Mouse (Mus musculus): Measurements from ENCODE around the gene Gm20388. TPM values are rescaled to one million over a fixed set of nuclear protein-coding genes. Genes with fewer than 3 reads are reported as not detected.

The Gm20388 gene
- total RNA-seq, 2 experiments from 2014 or later, result 10.7 TPM; not detected in 1

- DNase-seq (ENCODE audit: low spot score in 2 of 2), result no peak
These were observed 4483.3 kb downstream of the Gm20388 start for GRCm38 (mm10) chr8:124393927-124394326.

- DNase-seq (ENCODE audit: low spot score in 2 of 2), result no peak
These were observed 4484.3 kb downstream of the Gm20388 start for GRCm38 (mm10) chr8:124394951-124395350.

Small RNA genes lying within 50 kb of the gene (microRNA-seq; reads per million reads assigned to microRNA genes)
- 0 reads per million in 2 experiments for gene Gm22715
- gene Gm24366, result 0 reads per million in 2 experiments
- 0 reads per million in 2 experiments for gene Gm27530
- gene Mir1967, result 0 reads per million in 2 experiments
- 0 reads per million in 2 experiments for gene Mir6396
- 0.20 to 0.74 reads per million in 2 experiments for gene Mir7079
- 240 to 343 reads per million in 2 experiments for gene Mir7080
- gene Mir7237, result 0.25 to 0.59 reads per million in 2 experiments
- gene Mir7687, result 2.5 to 2.7 reads per million in 2 experiments

Other genes starting within 250 kb of the Gm20388 start
- gene Wfdc1, start 244.5 kb upstream of the Gm20388 start, total RNA-seq (2021), result 1 to 10 TPM; 6.8 to 7.7 TPM
- gene Atp2c2, start 210.8 kb upstream of the Gm20388 start, total RNA-seq (2021), result 1 to 10 TPM; 1.6 to 2.2 TPM
- 10 to 100 TPM; 13.8 to 15.1 TPM for gene Tldc1, start 132.4 kb upstream of the Gm20388 start, total RNA-seq (2021)
- 100 to 1,000 TPM; 151 to 155 TPM for gene Cotl1, start 70.3 kb upstream of the Gm20388 start, total RNA-seq (2021)
- gene Klhl36, start 48.6 kb upstream of the Gm20388 start, total RNA-seq (2021), result 1 to 10 TPM; 8.1 to 8.6 TPM
- gene Usp10, start 481 bp upstream of the Gm20388 start, total RNA-seq (2021), result 10 to 100 TPM; 88.3 to 89.2 TPM
- 1 to 10 TPM; 1.3 to 2.6 TPM for gene Crispld2, start 81.6 kb downstream of the Gm20388 start, total RNA-seq (2021)
- 10 to 100 TPM; 36.6 to 37.1 TPM for gene Zdhhc7, start 190.6 kb downstream of the Gm20388 start, total RNA-seq (2021)
- 100 to 1,000 TPM; 163 to 201 TPM for gene 6430548M08Rik, start 203.3 kb downstream of the Gm20388 start, total RNA-seq (2021)

All from layer of hippocampus, adult 18-20 months (tissue).